Mouse (Mus musculus): Measurements from ENCODE around the gene Ablim1. TPM values are rescaled to one million over a fixed set of nuclear protein-coding genes. Genes with fewer than 3 reads are reported as not detected.
"Not testable (repeated sequence)": the region's sequence is repeated elsewhere in the genome, so short reads cannot be mapped to it uniquely, and the experiment has no call there.

The Ablim1 gene
- polyA plus RNA-seq, 1 experiment: 0.01 TPM

- Histone ChIP-seq H3K9me3 (ENCODE audit: control insufficient read depth, low read length) (no peaks in the 10 kb centered on the region), H3K27me3 (ENCODE audit: control insufficient read depth) (no peaks in the 10 kb centered on the region), H3K4me3 (replicated peaks) (no peak overlapping the region), H3K4me1 (ENCODE audit: control insufficient read depth) (no peaks in the 10 kb centered on the region), H3K36me3 (ENCODE audit: control insufficient read depth) (no peaks in the 10 kb centered on the region; the same call in 1 of the 2 replicates)
- TF ChIP-seq TAL1 (IDR thresholded peaks at IDR 0.05; ENCODE audit: low read length) (no peak), GATA1 (IDR thresholded peaks at IDR 0.05; ENCODE audit: low read length) (no peak)
Observed at GRCm38 (mm10) chr19:57140874-57141273, 173.8 kb downstream of the Ablim1 start.

- H3K36me3 ChIP-seq (ENCODE audit: control insufficient read depth): no peaks in the 10 kb centered on the region
- no peak overlapping the region for H3K4me3 ChIP-seq (replicated peaks)
- no peaks in the 10 kb centered on the region for H3K4me1 ChIP-seq (ENCODE audit: control insufficient read depth)
- no peaks in the 10 kb centered on the region for H3K9me3 ChIP-seq (ENCODE audit: control insufficient read depth, low read length)
- H3K27me3 ChIP-seq (ENCODE audit: control insufficient read depth): no peaks in the 10 kb centered on the region
- TF ChIP-seq GATA1 (IDR thresholded peaks at IDR 0.05; ENCODE audit: low read length) (no peak), TAL1 (IDR thresholded peaks at IDR 0.05; ENCODE audit: low read length) (no peak)
Observed at GRCm38 (mm10) chr19:57140071-57140470, 174.6 kb downstream of the Ablim1 start.

- no peaks in the 10 kb centered on the region for H3K4me1 ChIP-seq (ENCODE audit: control insufficient read depth)
- no peaks in the 10 kb centered on the region for H3K36me3 ChIP-seq (ENCODE audit: control insufficient read depth)
- H3K27me3 ChIP-seq (ENCODE audit: control insufficient read depth): no peaks in the 10 kb centered on the region
- TF ChIP-seq GATA1 (IDR thresholded peaks at IDR 0.05; ENCODE audit: low read length) (no peak), TAL1 (IDR thresholded peaks at IDR 0.05; ENCODE audit: low read length) (no peak)
- no peak overlapping the region for H3K4me3 ChIP-seq (replicated peaks)
- H3K9me3 ChIP-seq (ENCODE audit: control insufficient read depth, low read length): no peaks in the 10 kb centered on the region
Observed at GRCm38 (mm10) chr19:57138909-57139617, 175.7 kb downstream of the Ablim1 start.

GRCm38 (mm10) chr19:57138469-57138868 is 176.2 kb downstream of the Ablim1 start:
- TF ChIP-seq GATA1 (IDR thresholded peaks at IDR 0.05; ENCODE audit: low read length): no peak
- TF ChIP-seq TAL1 (IDR thresholded peaks at IDR 0.05; ENCODE audit: low read length): no peak
- Histone ChIP-seq H3K9me3 (ENCODE audit: control insufficient read depth, low read length) (no peaks in the 10 kb centered on the region), H3K27me3 (ENCODE audit: control insufficient read depth) (no peaks in the 10 kb centered on the region), H3K4me3 (replicated peaks) (no peak overlapping the region), H3K4me1 (ENCODE audit: control insufficient read depth) (no peaks in the 10 kb centered on the region), H3K36me3 (ENCODE audit: control insufficient read depth) (no peaks in the 10 kb centered on the region)

GRCm38 (mm10) chr19:57138045-57138444 is 176.7 kb downstream of the Ablim1 start:
- TF ChIP-seq GATA1 (IDR thresholded peaks at IDR 0.05; ENCODE audit: low read length) (no peak), TAL1 (IDR thresholded peaks at IDR 0.05; ENCODE audit: low read length) (no peak)
- H3K4me1 ChIP-seq (ENCODE audit: control insufficient read depth): no peaks in the 10 kb centered on the region

GRCm38 (mm10) chr19:57136228-57136627 is 178.5 kb downstream of the Ablim1 start:
- no peaks in the 10 kb centered on the region; the same call in 1 of the 2 replicates for H3K36me3 ChIP-seq (ENCODE audit: control insufficient read depth)
- H3K4me1 ChIP-seq (ENCODE audit: control insufficient read depth): no peaks in the 10 kb centered on the region
- H3K27me3 ChIP-seq (ENCODE audit: control insufficient read depth): no peaks in the 10 kb centered on the region
- no peak overlapping the region for H3K4me3 ChIP-seq (replicated peaks)
- no peaks in the 10 kb centered on the region for H3K9me3 ChIP-seq (ENCODE audit: control insufficient read depth, low read length)
- TF ChIP-seq TAL1 (IDR thresholded peaks at IDR 0.05; ENCODE audit: low read length) (no peak), GATA1 (IDR thresholded peaks at IDR 0.05; ENCODE audit: low read length) (no peak)

More at GRCm38 (mm10) chr19:57138045-57138444, 176.7 kb downstream of the Ablim1 start:
- H3K27me3 ChIP-seq (ENCODE audit: control insufficient read depth): no peaks in the 10 kb centered on the region
- no peaks in the 10 kb centered on the region for H3K9me3 ChIP-seq (ENCODE audit: control insufficient read depth, low read length)
- H3K36me3 ChIP-seq (ENCODE audit: control insufficient read depth): no peaks in the 10 kb centered on the region
- H3K4me3 ChIP-seq (replicated peaks): no peak overlapping the region

- H3K4me1 ChIP-seq (ENCODE audit: control insufficient read depth); H3K27me3 ChIP-seq (ENCODE audit: control insufficient read depth); H3K9me3 ChIP-seq (ENCODE audit: control insufficient read depth, low read length); H3K4me3 ChIP-seq (replicated peaks); H3K36me3 ChIP-seq (ENCODE audit: control insufficient read depth): not testable (repeated sequence)
Observed at GRCm38 (mm10) chr19:57135654-57136053, 179.1 kb downstream of the Ablim1 start.

- H3K36me3 ChIP-seq (ENCODE audit: control insufficient read depth): no peaks in the 10 kb centered on the region; the same call in 1 of the 2 replicates
- H3K4me3 ChIP-seq (replicated peaks): no peak overlapping the region
- no peaks in the 10 kb centered on the region for H3K9me3 ChIP-seq (ENCODE audit: control insufficient read depth, low read length)
- H3K4me1 ChIP-seq (ENCODE audit: control insufficient read depth): no peaks in the 10 kb centered on the region
- H3K27me3 ChIP-seq (ENCODE audit: control insufficient read depth): no peaks in the 10 kb centered on the region
- no peak for TF ChIP-seq TAL1 (IDR thresholded peaks at IDR 0.05; ENCODE audit: low read length)
- TF ChIP-seq GATA1 (IDR thresholded peaks at IDR 0.05; ENCODE audit: low read length): no peak
Observed at GRCm38 (mm10) chr19:57134654-57135348, 179.9 kb downstream of the Ablim1 start.

- no peaks in the 10 kb centered on the region for H3K4me1 ChIP-seq (ENCODE audit: control insufficient read depth)
- no peak for TF ChIP-seq TAL1 (IDR thresholded peaks at IDR 0.05; ENCODE audit: low read length)
- TF ChIP-seq GATA1 (IDR thresholded peaks at IDR 0.05; ENCODE audit: low read length): no peak
- H3K36me3 ChIP-seq (ENCODE audit: control insufficient read depth): no peaks in the 10 kb centered on the region; the same call in 1 of the 2 replicates
- H3K4me3 ChIP-seq (replicated peaks): no peak overlapping the region
- no peaks in the 10 kb centered on the region for H3K27me3 ChIP-seq (ENCODE audit: control insufficient read depth)
- H3K9me3 ChIP-seq (ENCODE audit: control insufficient read depth, low read length): no peaks in the 10 kb centered on the region
Observed at GRCm38 (mm10) chr19:57132916-57133520, 181.7 kb downstream of the Ablim1 start.
